ENCODE assay signal across 8 mouse cellular contexts in the genomic region with DNA sequence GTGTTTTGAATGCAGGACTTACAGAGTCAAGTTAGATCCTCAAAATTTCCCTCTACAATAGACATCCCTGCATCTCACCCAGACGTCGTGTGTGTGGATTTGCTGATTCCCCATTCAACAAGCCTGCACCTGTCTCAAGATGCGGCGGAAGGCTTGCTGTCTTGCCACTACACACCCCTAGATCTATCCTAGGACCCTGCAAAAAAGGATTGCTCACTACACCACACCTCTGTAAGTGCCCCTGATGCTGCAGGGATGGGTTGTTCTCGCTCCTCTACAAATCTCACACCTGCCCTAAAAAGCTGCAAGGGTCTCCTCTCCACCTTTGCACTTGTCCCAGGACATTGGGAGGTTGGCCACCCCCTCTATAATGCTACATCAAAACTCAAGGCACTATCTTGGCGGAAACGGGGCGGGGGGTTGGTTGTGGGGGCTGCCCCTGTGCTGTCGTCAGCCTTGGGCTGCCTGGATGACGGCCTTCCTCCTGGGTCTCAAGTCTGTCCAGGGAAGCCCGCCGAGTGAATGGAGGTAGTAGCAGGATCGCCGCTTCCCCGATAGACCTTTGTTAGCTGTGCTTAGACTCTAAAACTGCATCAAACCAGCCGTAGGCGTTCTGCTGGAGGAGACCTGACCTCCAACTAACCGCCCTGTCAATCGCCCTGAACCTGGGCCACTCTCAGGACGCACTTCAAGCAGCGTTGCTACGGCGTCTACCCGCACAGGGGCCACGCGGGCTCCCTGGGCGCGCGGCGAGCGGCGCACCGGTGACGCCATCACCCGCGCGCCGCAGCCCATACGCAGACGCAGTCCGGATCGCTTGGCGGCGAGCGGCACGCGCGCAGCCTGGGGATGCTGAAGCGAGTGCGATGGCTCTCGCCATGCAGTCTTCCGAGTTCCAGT. TPM values are rescaled to one million over a fixed set of nuclear protein-coding genes. Genes with fewer than 3 reads are reported as not detected.
DNase-seq lines count a peak whose midpoint lies in the region; ATAC-seq and TF ChIP-seq lines count a peak whose summit lies in the region.

Rrp1b (plus strand) TSS at position 492 of the 900 bp plus-strand sequence.
Hsf2bp (minus strand) TSS at position 741 of the 900 bp plus-strand sequence.

- peak; percentile 92 for DNase-seq in MEL (ENCODE audit: low read depth, low spot score)
- peak; percentile 71 for DNase-seq in cerebellum, adult 11-12 months
- peak; percentile 78 for DNase-seq in heart, postnatal 4 days
- peak; percentile 63 for DNase-seq in layer of hippocampus, adult 9-11 months
- DNase-seq in lung, postnatal 0 days (ENCODE audit: low spot score), result peak; percentile 87
- DNase-seq in ovary, postnatal 14 days (ENCODE audit: low spot score), result peak; percentile 59
- peak; percentile 42 to 75 for DNase-seq in thymus, postnatal 10 days (ENCODE audit: low spot score in 2 of 2)

- H3K4me2 ChIP-seq in forebrain, embryonic 15.5 days (replicated peaks), result peak within 1 kb of the TSS; percentile 79
- peak within 1 kb of the TSS; percentile 96 for H3K4me2 ChIP-seq in lung, postnatal 0 days (replicated peaks; ENCODE audit: low read depth, low read length)

- ATAC-seq in forebrain, embryonic 15.5 days (replicated peaks), result peak; percentile 97
- ATAC-seq in lung, postnatal 0 days, result peak; percentile 95

- H3K4me3 ChIP-seq in MEL (ENCODE audit: control insufficient read depth in 1 of 2, insufficient read depth in 1 of 2, low read depth in 2 of 2, low read length in 2 of 2), result peak within 1 kb of the TSS; percentile 91 to 93
- peak within 1 kb of the TSS; percentile 68 for H3K4me3 ChIP-seq in forebrain, embryonic 15.5 days
- H3K4me3 ChIP-seq in lung, postnatal 0 days (ENCODE audit: low read depth, low read length), result peak within 1 kb of the TSS; percentile 90

- no peak for TF ChIP-seq CTCF in MEL (IDR thresholded peaks at IDR 0.05 in 2 of 3, conservative IDR thresholded peaks at IDR 0.05 in 1 of 3; ENCODE audit: control insufficient read depth in 1 of 3, insufficient read depth in 1 of 3, low read depth in 2 of 3, low read length in 3 of 3, poor library complexity in 1 of 3, severe bottlenecking in 1 of 3)
- no peak for TF ChIP-seq CTCF in lung, postnatal 0 days (IDR thresholded peaks at IDR 0.05)

- H3K27me3 ChIP-seq in MEL (ENCODE audit: control insufficient read depth in 1 of 2, insufficient read depth in 2 of 2, low read length in 2 of 2), result no peaks in the 10 kb centered on the region; a peak in 1 of 4 replicates
- H3K27me3 ChIP-seq in forebrain, embryonic 15.5 days, result no peaks in the 10 kb centered on the region
- H3K27me3 ChIP-seq in lung, postnatal 0 days (replicated peaks; ENCODE audit: insufficient read depth, low read length), result no peaks in the 10 kb centered on the region

- TF ChIP-seq RAD21 in MEL (IDR thresholded peaks at IDR 0.05; ENCODE audit: low read depth, low read length), result no peak

- peaks cover 2 to 26% of the 10 kb centered on the region in 2 experiments; a peak in 3 of 4 replicates for H3K4me1 ChIP-seq in MEL (ENCODE audit: control insufficient read depth in 1 of 2, insufficient read depth in 2 of 2, low read length in 2 of 2)
- H3K4me1 ChIP-seq in forebrain, embryonic 15.5 days, result peaks cover 23% of the 10 kb centered on the region
- peaks cover 10% of the 10 kb centered on the region for H3K4me1 ChIP-seq in lung, postnatal 0 days (ENCODE audit: insufficient read depth, low read depth, low read length)

- H3K79me2 ChIP-seq in MEL (ENCODE audit: control insufficient read depth, insufficient read depth, low read length, poor library complexity), result peaks cover 50% of the 10 kb centered on the region

- TF ChIP-seq POLR2A in MEL (IDR thresholded peaks at IDR 0.05; ENCODE audit: control insufficient read depth in 1 of 2, insufficient read depth in 1 of 2, low read depth in 1 of 2, low read length in 2 of 2, poor library complexity in 1 of 2), result peak; percentile 94 to 98

- TF ChIP-seq EP300 in MEL (IDR thresholded peaks at IDR 0.05; ENCODE audit: low read depth in 1 of 2, low read length in 2 of 2), result no peak
- no peak for TF ChIP-seq EP300 in lung, postnatal 0 days (IDR thresholded peaks at IDR 0.05)

- 5% methylated on average over 52 of the region's 52 CpGs for WGBS in forebrain, embryonic 15.5 days
- 5% methylated on average over 46 of the region's 52 CpGs for WGBS in lung, postnatal 0 days

- H3K27ac ChIP-seq in MEL (ENCODE audit: control insufficient read depth, low read depth, low read length), result peak within 1 kb of the TSS; percentile 87
- H3K27ac ChIP-seq in forebrain, embryonic 15.5 days (replicated peaks), result peak within 1 kb of the TSS; percentile 77
- peak within 1 kb of the TSS; percentile 72 for H3K27ac ChIP-seq in lung, postnatal 0 days (ENCODE audit: low read length)

- H3K9me3 ChIP-seq in MEL (replicated peaks; ENCODE audit: insufficient read depth, low read length), result no peaks in the 10 kb centered on the region
- H3K9me3 ChIP-seq in forebrain, embryonic 15.5 days, result no peaks in the 10 kb centered on the region
- H3K9me3 ChIP-seq in lung, postnatal 0 days (ENCODE audit: low read length), result no peaks in the 10 kb centered on the region

- H3K9ac ChIP-seq in MEL (ENCODE audit: control insufficient read depth, low read depth, low read length, poor library complexity, severe bottlenecking), result peak within 1 kb of the TSS; percentile 94
- H3K9ac ChIP-seq in forebrain, embryonic 15.5 days (replicated peaks), result peak within 1 kb of the TSS; percentile 72
- H3K9ac ChIP-seq in lung, postnatal 0 days (replicated peaks; ENCODE audit: low read depth), result peak within 1 kb of the TSS; percentile 64

- peaks cover 3 to 31% of the 10 kb centered on the region in 2 experiments for H3K36me3 ChIP-seq in MEL (ENCODE audit: control insufficient read depth in 1 of 2, insufficient read depth in 2 of 2, low read length in 2 of 2)
- H3K36me3 ChIP-seq in forebrain, embryonic 15.5 days, result no peaks in the 10 kb centered on the region
- no peaks in the 10 kb centered on the region for H3K36me3 ChIP-seq in lung, postnatal 0 days (ENCODE audit: insufficient read depth, low read length)

TF ChIP-seq in MEL, 35 proteins besides CTCF, POLR2A, EP300 and RAD21:
- TF ChIP-seq NELFE (IDR thresholded peaks at IDR 0.05; ENCODE audit: low read depth, low read length) (peak; percentile 97), GATA1 (IDR thresholded peaks at IDR 0.05; ENCODE audit: low read depth, low read length) (no peak), MAX (IDR thresholded peaks at IDR 0.05; ENCODE audit: low read length) (peak; percentile 97), RCOR1 (IDR thresholded peaks at IDR 0.05; ENCODE audit: low read depth, low read length) (no peak), HCFC1 (IDR thresholded peaks at IDR 0.05; ENCODE audit: low read depth, low read length) (peak; percentile 88), JUND (IDR thresholded peaks at IDR 0.05; ENCODE audit: low read depth, low read length) (no peak), MYC (IDR thresholded peaks at IDR 0.05; ENCODE audit: low read depth, low read length) (peak; percentile 99), ELF1 (IDR thresholded peaks at IDR 0.05; ENCODE audit: low read depth, low read length) (peak; percentile 22; the same call in 1 of the 2 replicates), TCF12 (IDR thresholded peaks at IDR 0.05; ENCODE audit: low read depth, low read length) (peak; percentile 31; the same call in 1 of the 2 replicates), ZNF384 (IDR thresholded peaks at IDR 0.05; ENCODE audit: low read depth, low read length) (no peak), UBTF (IDR thresholded peaks at IDR 0.05; ENCODE audit: borderline replicate concordance, insufficient read depth, low read depth, low read length) (0 out of 2 replicates have a peak, but pooled peaks have one; percentile 36), SIN3A (IDR thresholded peaks at IDR 0.05; ENCODE audit: low read length) (peak; percentile 97), MXI1 (IDR thresholded peaks at IDR 0.05; ENCODE audit: low read depth, low read length) (peak; percentile 99), USF1 (IDR thresholded peaks at IDR 0.05; ENCODE audit: low read depth, low read length) (peak; percentile 53; the same call in 1 of the 2 replicates), E2F4 (IDR thresholded peaks at IDR 0.05; ENCODE audit: borderline replicate concordance, low read depth, low read length) (peak; percentile 65; the same call in 1 of the 2 replicates), POLR2AphosphoS2 (IDR thresholded peaks at IDR 0.05; ENCODE audit: low read length) (peak; percentile 83), TAL1 (IDR thresholded peaks at IDR 0.05; ENCODE audit: low read length) (no peak), TBP (IDR thresholded peaks at IDR 0.05; ENCODE audit: low read depth, low read length) (peak; percentile 74), CHD2 (IDR thresholded peaks at IDR 0.05; ENCODE audit: low read length) (no peak), ETS1 (IDR thresholded peaks at IDR 0.05; ENCODE audit: low read depth, low read length) (no peak; the same call in 1 of the 2 replicates), USF2 (IDR thresholded peaks at IDR 0.05; ENCODE audit: borderline replicate concordance in 1 of 2, insufficient read depth in 1 of 2, low read depth in 1 of 2, low read length in 2 of 2) (no peak), NRF1 (IDR thresholded peaks at IDR 0.05; ENCODE audit: insufficient read depth, low read depth, low read length, poor library complexity, severe bottlenecking) (peak; percentile 81), ZMIZ1 (IDR thresholded peaks at IDR 0.05; ENCODE audit: low read depth, low read length) (peak; percentile 87)

RNA-seq across cellular contexts. Expression of gene Rrp1b, which starts in this region (rescaled TPM):
- total RNA-seq in MEL (2012; rRNA removed), result 60.2 and 84.1 TPM in 2 replicates
- polyA plus RNA-seq in MEL (2012; ENCODE audit: insufficient read depth in 1 of 2, insufficient read length in 2 of 2, low read depth in 1 of 2, low replicate concordance in 2 of 2, missing spikeins in 1 of 2), result 10 to 100 TPM in 1 of 2 experiments, not detected in 1; 78.6 TPM
- polyA plus RNA-seq in forebrain, embryonic 15.5 days (2015; fragmentation: Nextera tagmentation; extraction: Ambion mirVana), result 44.7 and 48.0 TPM in 2 replicates
- total RNA-seq in heart, postnatal 4 days (2021), result 10 to 100 TPM; 16.2 to 16.8 TPM
- polyA plus RNA-seq in lung, postnatal 0 days (2015; fragmentation: Nextera tagmentation; extraction: Ambion mirVana), result 24.6 and 26.3 TPM in 2 replicates

RNA-seq across cellular contexts. Expression of gene Hsf2bp, which starts in this region (rescaled TPM):
- total RNA-seq in MEL (2012; rRNA removed), result 0.04 TPM in 1 of 2 replicates, not detected in the other
- under 1 TPM in 1 of 2 experiments, not detected in 1; 0.15 TPM for polyA plus RNA-seq in MEL (2012; ENCODE audit: insufficient read depth in 1 of 2, insufficient read length in 2 of 2, low read depth in 1 of 2, low replicate concordance in 2 of 2, missing spikeins in 1 of 2)
- polyA plus RNA-seq in forebrain, embryonic 15.5 days (2015; fragmentation: Nextera tagmentation; extraction: Ambion mirVana), result 0.28 and 0.84 TPM in 2 replicates
- under 1 TPM; 0.95 to 0.98 TPM for total RNA-seq in heart, postnatal 4 days (2021)
- 0.30 and 0.58 TPM in 2 replicates for polyA plus RNA-seq in lung, postnatal 0 days (2015; fragmentation: Nextera tagmentation; extraction: Ambion mirVana)

Comparison
In these comparisons a context has a peak if more than half of its experiments do, and no peak if none do; other contexts are left out.
1. Peak in every context shown above with its lines: DNase-seq, ATAC-seq, H3K4me3 ChIP-seq and H3K27ac ChIP-seq.